Mouse (Mus musculus) limb, embryonic 10.5 days (tissue): Measurements from ENCODE around the gene H3f3a. TPM values are rescaled to one million over a fixed set of nuclear protein-coding genes. Genes with fewer than 3 reads are reported as not detected.

Experiments
- DNase-seq: peaks from one replicate; pipeline ENCODE4 v3.0.0-alpha.2; 2017; ENCODE audit warnings: low spot score
- H3K27ac ChIP-seq: fragments of 300-500 bp; sonication (generic); 2 replicates; pipeline ENCODE4 v1.5.1; 2016; ENCODE audit warnings: mild to moderate bottlenecking
- H3K27me3 ChIP-seq: fragments of 300-500 bp; sonication (generic); 2 replicates; pipeline ENCODE4 v1.6.1; 2016; ENCODE audit warnings: low read depth, mild to moderate bottlenecking; ENCODE audit not compliant: poor library complexity, severe bottlenecking
- H3K36me3 ChIP-seq: fragments of 300-500 bp; sonication (generic); 2 replicates; pipeline ENCODE4 v1.6.1; 2016; ENCODE audit warnings: mild to moderate bottlenecking, moderate library complexity
- H3K4me1 ChIP-seq: fragments of 300-500 bp; sonication (generic); 2 replicates; pipeline ENCODE4 v1.6.1; 2016
- H3K4me3 ChIP-seq: fragments of 300-500 bp; sonication (generic); 2 replicates; pipeline ENCODE4 v1.5.1; 2016; ENCODE audit warnings: mild to moderate bottlenecking, moderate library complexity
- H3K9me3 ChIP-seq: fragments of 300-500 bp; sonication (generic); replicated peaks from 2 replicates; pipeline ENCODE4 v1.6.1; 2016; ENCODE audit warnings: mild to moderate bottlenecking
- WGBS: fragments of 180-500 bp; shearing (Covaris S2); methylation state at CpG from one replicate; pipeline ENCODE4 v1.1.7; 2016; 5-methylcytosine and 5-hydroxymethylcytosine counted together
- polyA plus RNA-seq: library from polyadenylated mRNA; unstranded; fragments of >200 nt; fragmentation: Nextera tagmentation; extraction: Ambion mirVana; gene quantifications from 2 replicates; pipeline ENCODE4 v1.2.1, GENCODE M21; 2016

The H3f3a gene
- polyA plus RNA-seq, 1 experiment from 2014 or later, result 2,929 TPM

GRCm38 (mm10) chr1:180792814-180793213, 20.9 kb downstream of the H3f3a start:
- Histone ChIP-seq H3K36me3 (no peaks in the 10 kb centered on the region), H3K9me3 (no peaks in the 10 kb centered on the region), H3K4me3 (no peak overlapping the region), H3K27ac (no peak overlapping the region), H3K27me3 (peaks cover 7% of the 10 kb centered on the region), H3K4me1 (peaks cover 12% of the 10 kb centered on the region)
- no peak for DNase-seq
- 87% methylated on average over 4 of the region's 4 CpGs for WGBS

DNA sequence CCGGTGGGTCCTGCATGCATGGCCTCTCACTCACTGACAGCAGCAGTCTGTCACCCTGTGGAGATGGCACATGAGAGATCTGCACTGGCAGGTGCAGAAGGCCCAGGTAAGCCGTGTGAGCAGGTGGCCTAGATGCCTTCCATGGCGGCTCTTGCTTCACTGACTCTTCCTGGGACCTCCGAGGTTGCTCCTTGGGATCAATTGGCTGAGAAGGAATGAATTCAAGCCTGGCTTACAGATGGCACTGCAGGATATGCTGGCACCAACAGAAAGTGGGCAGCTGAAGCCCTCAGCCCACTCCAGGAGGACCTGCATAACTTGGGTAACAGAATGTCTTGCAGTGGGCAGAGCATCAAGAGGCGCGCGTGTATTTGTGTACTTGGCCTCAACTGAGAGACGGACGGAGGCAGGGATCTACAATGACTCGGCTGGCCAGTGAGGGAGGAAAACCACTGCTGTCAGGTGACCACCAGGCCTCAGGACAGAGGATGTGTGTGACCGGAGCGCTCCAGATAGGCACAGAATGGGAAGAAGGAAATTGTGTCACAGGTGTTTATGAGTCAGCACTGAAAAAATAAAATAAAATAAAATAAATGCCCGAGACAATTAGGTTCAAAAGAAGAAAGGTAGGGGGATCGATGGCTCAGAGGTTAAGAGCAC, 21.8 kb downstream of the H3f3a start:
- H3K27me3 ChIP-seq, result peaks cover 7% of the 10 kb centered on the region
- H3K9me3 ChIP-seq, result no peaks in the 10 kb centered on the region
- no peak overlapping the region for H3K27ac ChIP-seq
- H3K4me3 ChIP-seq, result no peak overlapping the region
- 88% methylated on average over 14 of the region's 14 CpGs for WGBS
- H3K36me3 ChIP-seq, result no peaks in the 10 kb centered on the region
- DNase-seq, result no peak
- peaks cover 12% of the 10 kb centered on the region for H3K4me1 ChIP-seq

DNA sequence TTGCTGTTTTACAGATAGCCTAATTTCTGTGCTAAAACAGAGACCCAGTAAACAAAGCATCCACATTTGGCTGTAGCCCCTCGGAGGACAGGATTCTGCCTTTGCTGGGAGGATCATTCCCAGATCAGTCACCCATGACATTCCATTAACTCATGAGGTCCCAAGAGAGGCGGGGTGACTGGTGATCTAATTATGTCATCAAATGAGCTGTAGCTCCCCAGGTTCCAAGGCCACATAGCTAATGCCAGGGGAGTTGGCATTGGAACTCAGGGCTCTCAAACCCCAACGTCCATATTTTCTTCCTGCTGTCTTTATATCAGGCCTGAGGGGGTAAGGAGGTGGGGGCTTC, 30.2 kb downstream of the H3f3a start:
- WGBS, result 44% methylated on average over 3 of the region's 3 CpGs
- H3K4me3 ChIP-seq, result no peak overlapping the region

GRCm38 (mm10) chr1:180782906-180783579, 30.7 kb downstream of the H3f3a start:
- Histone ChIP-seq H3K9me3 (no peaks in the 10 kb centered on the region), H3K4me3 (no peak overlapping the region), H3K27ac (no peak overlapping the region), H3K4me1 (0 out of 2 replicates have a peak, but pooled peaks cover under 1% of the 10 kb centered on the region), H3K27me3 (no peaks in the 10 kb centered on the region), H3K36me3 (no peaks in the 10 kb centered on the region)
- DNase-seq, result no peak
- 73% methylated on average over 9 of the region's 9 CpGs for WGBS

More for the DNA sequence above, 30.2 kb downstream of the H3f3a start:
- no peaks in the 10 kb centered on the region for H3K27me3 ChIP-seq
- no peaks in the 10 kb centered on the region for H3K4me1 ChIP-seq
- no peak overlapping the region for H3K27ac ChIP-seq
- H3K36me3 ChIP-seq, result no peaks in the 10 kb centered on the region
- no peaks in the 10 kb centered on the region for H3K9me3 ChIP-seq
- no peak for DNase-seq

DNA sequence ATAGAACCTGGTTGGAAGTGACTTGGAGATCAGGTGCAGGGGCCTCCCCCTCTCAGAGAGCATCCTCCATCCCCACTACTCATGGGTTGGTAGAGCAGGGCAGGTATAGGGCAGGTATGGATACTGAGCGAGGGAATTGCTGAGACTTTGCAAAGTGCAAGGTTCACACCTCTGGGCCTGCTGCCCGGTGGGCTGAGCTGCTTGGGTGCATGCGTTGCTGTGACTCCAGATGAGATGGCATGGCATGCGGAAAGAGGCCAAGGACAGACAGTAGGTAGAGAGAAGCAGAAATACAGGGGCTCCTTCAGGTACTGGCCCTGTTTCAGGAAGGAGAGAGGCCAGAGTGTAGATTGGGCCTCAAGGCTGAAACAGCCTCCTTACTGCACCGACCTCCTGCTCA, 32.5 kb downstream of the H3f3a start:
- H3K36me3 ChIP-seq, result no peaks in the 10 kb centered on the region
- H3K4me3 ChIP-seq, result no peak overlapping the region
- no peak overlapping the region for H3K27ac ChIP-seq
- WGBS, result 74% methylated on average over 5 of the region's 5 CpGs
- no peaks in the 10 kb centered on the region for H3K27me3 ChIP-seq
- H3K9me3 ChIP-seq, result no peaks in the 10 kb centered on the region
- DNase-seq, result no peak
- H3K4me1 ChIP-seq, result peaks cover 18% of the 10 kb centered on the region

GRCm38 (mm10) chr1:180780291-180780690, 33.5 kb downstream of the H3f3a start:
- WGBS, result 91% methylated on average over 8 of the region's 8 CpGs
- no peak overlapping the region for H3K27ac ChIP-seq
- H3K4me1 ChIP-seq, result peaks cover 20% of the 10 kb centered on the region
- no peak for DNase-seq
- H3K4me3 ChIP-seq, result no peak overlapping the region
- no peaks in the 10 kb centered on the region for H3K27me3 ChIP-seq
- H3K9me3 ChIP-seq, result no peaks in the 10 kb centered on the region
- H3K36me3 ChIP-seq, result no peaks in the 10 kb centered on the region

DNA sequence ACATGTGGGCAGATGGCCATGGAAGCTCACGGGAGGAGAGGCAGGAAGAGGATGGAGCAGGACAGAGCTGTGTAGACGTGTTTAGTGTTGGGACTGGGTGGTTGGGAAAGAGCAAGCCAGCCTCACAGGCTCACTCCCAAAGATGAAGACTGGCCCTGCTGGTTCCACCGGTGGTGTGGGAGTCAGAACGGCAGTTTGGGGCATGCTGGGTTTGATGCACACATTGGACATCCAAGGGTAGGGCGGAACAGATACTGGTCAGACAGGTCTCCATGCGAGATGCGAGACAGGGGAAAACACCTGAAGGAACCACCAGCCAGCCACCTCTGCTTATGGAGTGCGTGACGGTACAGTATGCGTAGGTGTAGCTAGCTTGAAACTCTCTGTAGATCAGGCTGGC, 34.8 kb downstream of the H3f3a start:
- no peaks in the 10 kb centered on the region for H3K27me3 ChIP-seq
- H3K4me3 ChIP-seq, result peak overlapping the region; percentile 68
- no peaks in the 10 kb centered on the region for H3K36me3 ChIP-seq
- WGBS, result 82% methylated on average over 10 of the region's 10 CpGs
- no peak overlapping the region for H3K27ac ChIP-seq
- no peak for DNase-seq
- peaks cover 20% of the 10 kb centered on the region for H3K4me1 ChIP-seq
- no peaks in the 10 kb centered on the region for H3K9me3 ChIP-seq

- Histone ChIP-seq H3K27me3 (no peaks in the 10 kb centered on the region), H3K4me1 (peaks cover 20% of the 10 kb centered on the region), H3K4me3 (peak overlapping the region; percentile 68), H3K27ac (peak overlapping the region; percentile 94), H3K36me3 (no peaks in the 10 kb centered on the region), H3K9me3 (no peaks in the 10 kb centered on the region)
- DNase-seq, result no peak
- WGBS, result under 1% methylated on average over 13 of the region's 13 CpGs
Observed at GRCm38 (mm10) chr1:180778403-180778754, 35.4 kb downstream of the H3f3a start.

DNA sequence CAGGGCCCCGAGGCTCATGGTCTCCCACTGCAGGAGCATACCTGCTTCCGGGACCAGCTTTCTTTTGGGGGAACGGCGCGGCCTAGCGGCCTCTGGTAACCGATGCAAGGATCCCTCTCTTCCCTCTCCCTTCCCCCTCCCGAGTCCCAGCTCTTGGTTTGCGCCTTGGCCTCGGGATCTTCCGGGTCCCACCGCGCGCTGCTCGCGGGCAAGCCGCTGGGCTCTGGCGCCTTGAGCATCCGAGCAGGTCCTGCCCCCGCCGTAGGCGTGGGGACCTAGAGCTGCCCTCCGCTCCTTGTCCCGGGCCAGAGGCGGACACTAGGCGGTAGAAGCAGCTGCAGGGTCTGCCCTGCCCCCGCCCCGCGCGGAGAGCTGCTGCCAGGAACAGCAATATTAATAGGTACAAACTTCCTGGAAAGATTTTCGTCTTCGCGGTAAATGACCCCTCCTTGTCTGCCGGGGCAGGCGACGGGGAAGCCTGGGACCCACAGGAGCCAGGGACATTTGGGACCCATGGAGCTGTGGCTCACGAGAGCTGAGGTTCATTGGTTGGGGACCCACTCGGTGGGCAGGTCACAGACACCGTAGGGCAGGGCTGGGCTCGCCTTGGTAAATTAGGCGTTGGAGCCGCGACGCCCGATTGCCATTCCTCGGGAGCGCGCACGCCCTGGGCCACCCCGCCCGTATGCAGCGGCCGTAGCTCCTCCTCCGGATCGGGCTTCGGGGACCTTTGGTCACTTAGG, 35.9 kb downstream of the H3f3a start:
- H3K9me3 ChIP-seq, result no peaks in the 10 kb centered on the region
- H3K27ac ChIP-seq, result peak overlapping the region; percentile 94
- peak overlapping the region; percentile 68 for H3K4me3 ChIP-seq
- no peaks in the 10 kb centered on the region for H3K27me3 ChIP-seq
- peak; percentile 89 for DNase-seq
- H3K4me1 ChIP-seq, result peaks cover 20% of the 10 kb centered on the region
- no peaks in the 10 kb centered on the region for H3K36me3 ChIP-seq
- WGBS, result under 1% methylated on average over 56 of the region's 56 CpGs

DNA sequence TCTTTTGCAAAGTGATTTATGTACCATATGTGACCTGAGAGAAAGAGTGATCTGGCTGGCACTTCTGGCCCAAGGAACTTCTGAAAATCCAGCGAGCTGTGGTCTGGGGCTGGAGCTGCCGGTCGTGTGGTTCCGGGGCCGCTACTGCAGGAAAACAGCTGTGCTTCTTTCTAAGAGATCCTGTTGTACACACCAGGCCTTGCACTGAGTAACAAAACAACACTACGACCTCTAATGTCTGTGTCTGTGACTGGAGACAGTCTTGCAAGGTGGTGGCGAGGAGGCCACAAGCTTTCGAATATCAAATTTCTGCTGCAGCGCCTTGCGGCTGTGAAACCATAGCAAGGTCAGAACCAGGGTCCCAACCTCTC, 36.5 kb downstream of the H3f3a start:
- H3K9me3 ChIP-seq, result no peaks in the 10 kb centered on the region
- H3K27ac ChIP-seq, result peak overlapping the region; percentile 94
- peaks cover 20% of the 10 kb centered on the region for H3K4me1 ChIP-seq
- H3K36me3 ChIP-seq, result no peaks in the 10 kb centered on the region
- no peaks in the 10 kb centered on the region for H3K27me3 ChIP-seq
- peak overlapping the region; percentile 68 for H3K4me3 ChIP-seq
- WGBS, result 4% methylated on average over 10 of the region's 10 CpGs
- DNase-seq, result no peak

- no peaks in the 10 kb centered on the region for H3K9me3 ChIP-seq
- peaks cover 20% of the 10 kb centered on the region for H3K4me1 ChIP-seq
- H3K27ac ChIP-seq, result peak overlapping the region; percentile 94
- 84% methylated on average over 6 of the region's 6 CpGs for WGBS
- no peaks in the 10 kb centered on the region for H3K36me3 ChIP-seq
- H3K27me3 ChIP-seq, result no peaks in the 10 kb centered on the region
- H3K4me3 ChIP-seq, result no peak overlapping the region
- DNase-seq, result no peak
Observed at GRCm38 (mm10) chr1:180776494-180776893, 37.2 kb downstream of the H3f3a start.

DNA sequence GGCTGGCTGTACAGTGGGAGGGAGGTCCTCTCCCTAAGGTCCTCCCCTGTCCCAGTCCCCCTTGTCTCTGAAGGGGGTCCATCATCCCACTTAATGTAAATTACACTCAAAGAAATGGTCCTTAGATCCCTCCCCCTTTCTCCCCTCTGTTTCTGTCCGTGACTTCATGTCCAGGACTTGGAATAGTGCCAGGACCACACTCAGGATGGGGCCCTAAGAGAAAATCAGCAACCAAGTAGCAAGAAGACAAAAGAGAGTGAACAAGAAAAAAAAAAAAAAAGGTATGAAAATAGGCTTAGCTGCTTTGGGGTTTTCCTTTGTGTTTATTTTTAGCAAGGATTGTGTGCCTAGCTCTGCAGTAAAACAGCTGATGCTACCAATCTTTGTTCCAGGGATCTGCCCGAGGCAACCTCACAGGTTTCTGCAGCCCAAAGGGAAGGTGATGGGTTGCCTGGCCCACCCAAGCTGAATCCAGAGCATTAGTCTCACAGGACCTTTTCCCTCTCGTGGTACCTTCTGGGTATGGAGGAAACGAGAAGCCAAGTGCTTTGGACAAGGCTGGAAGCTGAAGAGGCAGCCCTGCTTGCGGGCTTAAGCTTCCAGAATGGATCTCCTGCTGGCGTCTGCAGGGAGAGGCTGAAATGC, 37.8 kb downstream of the H3f3a start:
- H3K9me3 ChIP-seq, result no peaks in the 10 kb centered on the region

DNA sequence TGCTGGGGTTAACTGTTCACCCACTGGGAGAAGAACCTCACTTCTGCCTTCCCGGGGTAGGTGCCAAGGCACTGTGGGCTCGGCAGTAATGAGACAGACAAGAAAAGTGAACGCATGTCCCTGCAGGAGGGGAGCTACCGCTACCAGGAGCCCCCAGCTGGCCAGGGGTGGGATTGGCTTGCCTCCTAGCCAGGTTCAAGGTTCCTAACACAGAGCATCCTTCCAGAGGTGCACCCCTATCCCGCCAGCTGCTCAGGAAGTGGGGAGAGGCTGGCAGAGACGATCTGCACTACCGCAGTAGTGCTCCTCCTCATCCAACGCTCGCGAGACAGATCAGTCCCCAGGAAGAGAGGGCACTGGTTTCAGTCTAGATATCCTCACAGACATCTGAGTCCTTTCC, 38.4 kb downstream of the H3f3a start:
- H3K4me3 ChIP-seq, result no peak overlapping the region
- no peaks in the 10 kb centered on the region for H3K9me3 ChIP-seq
- H3K4me1 ChIP-seq, result peaks cover 20% of the 10 kb centered on the region
- no peak overlapping the region for H3K27ac ChIP-seq
- WGBS, result 88% methylated on average over 10 of the region's 10 CpGs
- H3K36me3 ChIP-seq, result no peaks in the 10 kb centered on the region
- no peak for DNase-seq
- no peaks in the 10 kb centered on the region for H3K27me3 ChIP-seq

More for the DNA sequence above, 37.8 kb downstream of the H3f3a start:
- Histone ChIP-seq H3K4me3 (no peak overlapping the region), H3K4me1 (peaks cover 20% of the 10 kb centered on the region), H3K27ac (peak overlapping the region; percentile 94), H3K36me3 (no peaks in the 10 kb centered on the region), H3K27me3 (no peaks in the 10 kb centered on the region)
- 79% methylated on average over 6 of the region's 6 CpGs for WGBS
- DNase-seq, result no peak
